Mouse (Mus musculus): ENCODE results near the gene Ptk6. TPM values are rescaled to one million over a fixed set of nuclear protein-coding genes. Genes with fewer than 3 reads are reported as not detected.

Gene Ptk6
- total and polyA plus RNA-seq, 2 experiments from 2014 or later = not detected

- no peak overlapping the region for H3K27ac ChIP-seq
- H3K9me3 ChIP-seq (ENCODE audit: low read length) = no peaks in the 10 kb centered on the region
- ATAC-seq (no peak), DNase-seq (ENCODE audit: low spot score) (no peak)
- no peaks in the 10 kb centered on the region for H3K4me1 ChIP-seq (ENCODE audit: insufficient read depth, low read length)
- H3K36me3 ChIP-seq (ENCODE audit: insufficient read depth, low read length) = no peaks in the 10 kb centered on the region
- no peak overlapping the region for H3K4me3 ChIP-seq (ENCODE audit: low read length)
- H3K27me3 ChIP-seq (ENCODE audit: insufficient read depth, low read length) = no peaks in the 10 kb centered on the region
- 89% methylated on average over 11 of the region's 11 CpGs for WGBS
- H3K9ac ChIP-seq (replicated peaks; ENCODE audit: low read length) = no peak overlapping the region
- no peak overlapping the region for H3K4me2 ChIP-seq (ENCODE audit: low read depth, low read length)
- no peak for TF ChIP-seq CTCF (IDR thresholded peaks at IDR 0.05; ENCODE audit: low read depth)
Measured at GRCm38 (mm10) chr2:181234680-181235079, 32.1 kb upstream of the Ptk6 start.

DNA sequence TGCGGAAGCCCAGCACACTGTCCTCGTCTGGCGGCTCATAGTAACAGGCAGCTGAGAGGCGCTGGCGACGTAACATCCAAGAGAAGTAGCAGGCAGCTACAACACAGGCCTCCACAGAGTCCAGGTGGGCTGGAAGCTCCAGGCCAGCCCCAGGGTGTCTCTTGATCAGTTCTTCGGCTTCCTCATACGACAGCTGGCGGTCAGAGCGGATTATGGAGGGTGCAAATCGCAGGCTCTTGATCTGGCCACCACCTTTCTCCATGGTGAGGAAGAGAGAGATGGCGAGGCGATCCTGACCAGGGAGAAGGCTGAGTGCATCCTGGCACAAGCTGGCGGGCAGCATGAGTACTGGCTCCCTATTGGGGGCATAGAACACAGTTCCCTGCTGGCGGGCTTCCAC, 30.9 kb upstream of the Ptk6 start:
- Histone ChIP-seq H3K4me2 (ENCODE audit: low read depth, low read length) (no peak overlapping the region), H3K27ac (no peak overlapping the region), H3K36me3 (ENCODE audit: insufficient read depth, low read length) (no peaks in the 10 kb centered on the region), H3K9me3 (ENCODE audit: low read length) (no peaks in the 10 kb centered on the region), H3K9ac (replicated peaks; ENCODE audit: low read length) (no peak overlapping the region), H3K4me3 (ENCODE audit: low read length) (no peak overlapping the region), H3K27me3 (ENCODE audit: insufficient read depth, low read length) (no peaks in the 10 kb centered on the region), H3K4me1 (ENCODE audit: insufficient read depth, low read length) (no peaks in the 10 kb centered on the region)
- DNase-seq (ENCODE audit: low spot score) (no peak), ATAC-seq (no peak)
- WGBS = 87% methylated on average over 15 of the region's 15 CpGs
- TF ChIP-seq CTCF (IDR thresholded peaks at IDR 0.05; ENCODE audit: low read depth) = no peak

DNA sequence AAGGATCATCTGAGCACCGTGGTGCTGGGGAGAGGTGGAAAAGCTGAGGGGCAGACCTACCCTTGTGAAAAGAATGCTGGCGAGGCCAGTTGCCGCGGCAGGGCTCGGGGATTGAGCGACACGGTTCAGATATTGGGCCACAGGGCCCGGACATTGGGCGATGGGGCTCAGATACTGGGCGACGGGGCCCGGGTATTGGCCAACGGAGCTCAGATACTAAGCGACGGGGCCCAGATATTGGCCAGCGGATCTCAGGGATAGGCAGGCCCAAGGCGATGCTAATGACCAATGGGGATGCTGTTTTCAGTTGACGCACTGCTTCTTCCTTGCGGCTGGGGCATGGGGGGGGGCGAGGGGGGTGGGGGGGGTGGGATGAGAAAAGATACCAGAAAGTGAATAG, 28.6 kb upstream of the Ptk6 start:
- Histone ChIP-seq H3K4me3 (ENCODE audit: low read length) (no peak overlapping the region), H3K4me1 (ENCODE audit: insufficient read depth, low read length) (no peaks in the 10 kb centered on the region), H3K27ac (no peak overlapping the region), H3K9me3 (ENCODE audit: low read length) (no peaks in the 10 kb centered on the region), H3K9ac (replicated peaks; ENCODE audit: low read length) (no peak overlapping the region), H3K27me3 (ENCODE audit: insufficient read depth, low read length) (no peaks in the 10 kb centered on the region), H3K36me3 (ENCODE audit: insufficient read depth, low read length) (no peaks in the 10 kb centered on the region), H3K4me2 (ENCODE audit: low read depth, low read length) (no peak overlapping the region)
- ATAC-seq = 0 out of 2 replicates have a peak, but pooled peaks have one; percentile 24
- no peak for TF ChIP-seq CTCF (IDR thresholded peaks at IDR 0.05; ENCODE audit: low read depth)
- no peak for DNase-seq (ENCODE audit: low spot score)
- WGBS = 76% methylated on average over 17 of the region's 20 CpGs

DNA sequence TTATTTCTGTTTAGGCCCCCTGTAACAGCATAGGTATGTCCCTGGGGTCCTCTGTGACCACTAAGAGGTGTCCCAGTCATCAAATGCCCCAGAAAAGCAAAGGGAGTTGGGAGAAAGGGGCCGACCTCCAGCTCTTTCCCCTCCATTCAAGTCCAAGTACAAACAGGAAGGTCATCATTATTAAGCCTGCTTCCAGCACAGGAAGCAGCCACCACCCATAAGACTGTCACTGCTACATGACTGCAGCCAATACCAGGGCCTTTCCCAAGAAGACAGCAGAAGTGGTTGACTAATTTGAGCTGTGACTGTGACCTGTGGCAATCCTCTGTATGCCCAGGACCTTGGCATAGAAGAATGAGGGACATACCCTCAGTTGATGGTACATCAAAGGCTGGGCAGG, 25.7 kb upstream of the Ptk6 start:
- no peak overlapping the region for H3K4me2 ChIP-seq (ENCODE audit: low read depth, low read length)
- no peaks in the 10 kb centered on the region for H3K4me1 ChIP-seq (ENCODE audit: insufficient read depth, low read length)
- no peak overlapping the region for H3K27ac ChIP-seq
- no peaks in the 10 kb centered on the region for H3K36me3 ChIP-seq (ENCODE audit: insufficient read depth, low read length)
- 88% methylated on average over 1 of the region's 1 CpGs for WGBS
- no peaks in the 10 kb centered on the region for H3K9me3 ChIP-seq (ENCODE audit: low read length)
- no peak for ATAC-seq
- no peaks in the 10 kb centered on the region for H3K27me3 ChIP-seq (ENCODE audit: insufficient read depth, low read length)
- no peak for DNase-seq (ENCODE audit: low spot score)
- no peak overlapping the region for H3K9ac ChIP-seq (replicated peaks; ENCODE audit: low read length)
- H3K4me3 ChIP-seq (ENCODE audit: low read length) = no peak overlapping the region
- TF ChIP-seq CTCF (IDR thresholded peaks at IDR 0.05; ENCODE audit: low read depth) = no peak

DNA sequence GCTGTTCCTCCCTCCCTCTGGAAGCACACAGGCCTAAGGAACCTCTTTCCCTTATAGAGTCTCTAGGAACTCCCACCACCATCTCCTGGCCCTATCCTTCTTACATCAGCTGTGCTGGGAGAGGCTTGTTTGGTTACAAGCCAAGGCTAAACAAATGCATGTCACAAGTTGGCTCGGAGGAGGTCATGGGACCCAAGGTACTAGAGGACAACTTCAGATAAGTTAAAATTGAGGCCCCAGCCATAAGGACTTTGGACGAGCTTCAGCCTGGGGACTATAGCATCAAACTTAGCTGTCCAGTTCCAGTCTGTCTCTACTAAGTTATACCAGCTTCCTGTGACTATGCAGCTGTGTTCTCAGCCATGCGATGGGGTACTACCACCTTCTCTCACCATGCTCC, 24.5 kb upstream of the Ptk6 start:
- WGBS = 81% methylated on average over 3 of the region's 3 CpGs
- ATAC-seq = no peak
- Histone ChIP-seq H3K4me2 (ENCODE audit: low read depth, low read length) (no peak overlapping the region), H3K9ac (replicated peaks; ENCODE audit: low read length) (no peak overlapping the region), H3K36me3 (ENCODE audit: insufficient read depth, low read length) (no peaks in the 10 kb centered on the region), H3K9me3 (ENCODE audit: low read length) (no peaks in the 10 kb centered on the region), H3K27me3 (ENCODE audit: insufficient read depth, low read length) (no peaks in the 10 kb centered on the region), H3K4me1 (ENCODE audit: insufficient read depth, low read length) (no peaks in the 10 kb centered on the region), H3K27ac (no peak overlapping the region), H3K4me3 (ENCODE audit: low read length) (no peak overlapping the region)
- TF ChIP-seq CTCF (IDR thresholded peaks at IDR 0.05; ENCODE audit: low read depth) = no peak
- no peak for DNase-seq (ENCODE audit: low spot score)

DNA sequence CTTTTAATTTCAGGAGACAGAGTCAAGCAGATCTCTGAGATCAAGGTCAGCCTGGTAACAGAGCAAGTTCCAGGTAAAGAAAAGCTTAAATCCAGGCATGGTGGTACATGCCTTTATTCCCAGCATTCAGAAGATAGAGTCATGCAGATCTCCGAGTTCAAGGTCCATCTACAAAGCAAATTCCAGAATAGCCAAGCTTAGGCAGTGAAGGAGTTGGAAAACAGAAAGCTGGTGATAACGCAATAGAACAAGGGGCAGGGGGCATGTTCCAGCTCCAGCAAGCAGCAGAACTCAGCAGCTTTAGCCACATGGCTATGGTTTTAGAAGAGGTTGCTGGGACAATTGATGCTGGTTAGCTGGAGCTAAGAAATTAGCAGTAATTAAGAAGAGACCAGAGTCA, 22.4 kb upstream of the Ptk6 start:
- no peaks in the 10 kb centered on the region for H3K27me3 ChIP-seq (ENCODE audit: insufficient read depth, low read length)
- peaks cover 7% of the 10 kb centered on the region for H3K4me1 ChIP-seq (ENCODE audit: insufficient read depth, low read length)
- H3K36me3 ChIP-seq (ENCODE audit: insufficient read depth, low read length) = no peaks in the 10 kb centered on the region
- no peak for ATAC-seq
- no peaks in the 10 kb centered on the region for H3K9me3 ChIP-seq (ENCODE audit: low read length)
- WGBS = 90% methylated on average over 2 of the region's 2 CpGs
- no peak for DNase-seq (ENCODE audit: low spot score)
- no peak overlapping the region for H3K4me3 ChIP-seq (ENCODE audit: low read length)
- H3K27ac ChIP-seq = no peak overlapping the region
- no peak overlapping the region for H3K9ac ChIP-seq (replicated peaks; ENCODE audit: low read length)
- no peak for TF ChIP-seq CTCF (IDR thresholded peaks at IDR 0.05; ENCODE audit: low read depth)
- no peak overlapping the region for H3K4me2 ChIP-seq (ENCODE audit: low read depth, low read length)

DNA sequence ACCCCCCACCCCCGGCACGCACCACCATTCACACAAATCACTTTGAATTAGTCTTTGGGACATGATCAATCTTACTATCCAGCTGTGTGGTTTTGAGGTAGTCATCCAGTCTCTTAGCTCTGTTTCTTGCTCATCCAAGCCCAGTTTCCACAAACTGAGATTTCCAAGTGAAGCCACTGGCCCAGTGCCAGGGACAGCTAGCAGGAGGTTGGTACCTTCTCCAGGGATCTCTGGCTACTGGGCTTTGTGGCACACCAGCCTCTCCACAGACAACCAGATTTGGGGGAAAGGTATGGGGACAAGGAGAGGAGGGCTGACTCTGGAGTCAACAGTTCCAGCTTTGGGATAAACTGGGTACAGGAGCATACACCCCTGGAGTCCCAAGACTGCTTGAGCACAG, 17.8 kb upstream of the Ptk6 start:
- Histone ChIP-seq H3K4me2 (ENCODE audit: low read depth, low read length) (peak overlapping the region; percentile 59), H3K4me1 (ENCODE audit: insufficient read depth, low read length) (peaks cover 12% of the 10 kb centered on the region), H3K36me3 (ENCODE audit: insufficient read depth, low read length) (no peaks in the 10 kb centered on the region), H3K4me3 (ENCODE audit: low read length) (no peak overlapping the region), H3K27ac (no peak overlapping the region), H3K9me3 (ENCODE audit: low read length) (no peaks in the 10 kb centered on the region), H3K9ac (replicated peaks; ENCODE audit: low read length) (no peak overlapping the region), H3K27me3 (ENCODE audit: insufficient read depth, low read length) (no peaks in the 10 kb centered on the region)
- no peak for ATAC-seq
- DNase-seq (ENCODE audit: low spot score) = no peak
- no peak for TF ChIP-seq CTCF (IDR thresholded peaks at IDR 0.05; ENCODE audit: low read depth)
- WGBS = 26% methylated on average over 2 of the region's 2 CpGs

Data from hindbrain, postnatal 0 days (tissue).